Mouse (Mus musculus): ENCODE measurements around the gene Ccna2.

Gene Ccna2

GRCm38 (mm10) chr3:36533201-36533672, 38.7 kb downstream of the Ccna2 start:
- no peak for DNase-seq (ENCODE audit: low spot score)

- DNase-seq (ENCODE audit: low spot score): no peak
These were observed 39.2 kb downstream of the Ccna2 start for GRCm38 (mm10) chr3:36532738-36533137.

DNA sequence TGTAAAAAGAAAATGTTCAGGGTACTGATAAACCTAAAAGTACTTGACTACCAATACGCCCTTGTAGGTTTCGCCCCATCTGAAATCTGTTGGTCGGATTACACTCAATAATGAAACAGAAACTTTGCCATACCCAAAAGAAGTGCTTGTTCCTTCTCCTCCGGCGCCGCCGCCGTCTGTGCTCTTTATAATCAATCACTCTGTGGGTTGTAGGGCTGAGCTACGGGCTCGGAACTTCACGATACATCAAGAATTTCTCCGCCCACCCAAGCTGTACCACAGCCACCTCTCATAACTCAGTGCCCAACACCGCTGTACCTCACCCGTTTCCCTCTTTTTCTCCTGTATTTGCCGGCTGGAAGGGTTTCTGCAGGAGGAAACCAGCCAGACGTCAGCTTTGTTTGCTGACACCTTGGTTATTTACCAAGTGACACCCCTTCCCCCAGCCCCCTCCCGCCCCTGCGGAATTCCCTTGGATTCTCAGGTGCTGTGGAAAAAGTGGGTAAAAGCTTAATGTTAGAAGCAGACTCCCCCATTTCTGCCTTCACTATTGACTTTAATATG, 39.9 kb downstream of the Ccna2 start:
- DNase-seq (ENCODE audit: low spot score): no peak

DNA sequence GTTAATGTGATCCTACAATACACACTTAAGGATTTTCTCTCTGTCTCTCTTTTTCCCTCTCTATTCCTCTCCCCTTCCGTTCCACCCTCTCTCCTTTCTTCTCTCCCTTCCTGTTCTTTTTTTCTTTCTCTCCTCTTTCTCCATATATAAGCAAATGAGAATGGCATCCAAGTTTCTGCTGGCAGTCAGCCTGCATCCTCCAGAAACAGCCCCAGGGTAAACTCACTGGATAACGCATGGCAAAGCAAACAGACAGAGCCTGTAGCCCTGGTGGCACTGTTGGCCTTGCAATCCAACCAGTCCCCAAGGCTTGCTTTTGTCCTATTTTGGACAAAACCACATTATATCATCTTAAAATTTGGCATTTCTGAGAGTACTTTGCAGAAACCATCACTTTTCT, 40.7 kb downstream of the Ccna2 start:
- DNase-seq (ENCODE audit: low spot score): no peak

DNA sequence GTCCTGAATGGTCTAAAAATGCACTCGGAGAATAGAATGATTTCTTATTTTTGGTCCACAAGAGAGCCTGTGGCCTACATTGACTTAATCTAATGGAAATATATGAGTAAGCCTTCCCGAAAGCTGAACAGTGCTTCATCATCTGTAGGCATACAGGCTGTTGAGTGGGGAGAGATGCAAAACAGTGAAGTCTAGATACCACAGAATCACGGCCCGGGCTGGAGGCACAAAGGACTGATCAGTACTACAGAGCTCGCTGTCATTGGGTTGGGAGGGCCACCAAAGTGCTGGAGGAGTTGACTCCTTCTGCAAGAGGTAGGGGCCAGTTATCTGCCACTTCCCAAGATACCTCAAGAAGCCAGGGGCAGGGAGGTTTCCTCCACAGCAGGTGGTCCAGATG, 41.2 kb downstream of the Ccna2 start:
- DNase-seq (ENCODE audit: low spot score): no peak

DNA sequence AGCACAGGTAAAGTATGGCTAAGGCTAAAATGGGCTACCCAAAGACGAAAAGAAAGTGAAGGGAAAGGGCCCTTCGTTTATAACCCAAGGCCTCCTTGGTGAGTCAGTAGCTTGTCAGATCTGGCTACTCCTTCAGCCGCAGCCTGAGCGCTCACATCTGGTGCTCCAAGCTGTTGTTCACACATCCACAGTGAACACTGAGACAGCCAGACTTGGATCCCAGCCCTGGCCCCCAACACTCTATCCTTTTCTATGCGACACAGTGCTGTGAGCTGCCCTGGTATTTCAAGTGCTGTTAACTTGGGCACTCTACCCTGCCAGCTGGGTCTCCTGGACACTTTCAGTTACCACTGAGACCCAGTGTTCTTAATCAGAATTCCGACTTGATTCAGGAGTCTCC, 41.6 kb downstream of the Ccna2 start:
- no peak for DNase-seq (ENCODE audit: low spot score)

- no peak for DNase-seq (ENCODE audit: low spot score)
These were observed 47.5 kb downstream of the Ccna2 start for GRCm38 (mm10) chr3:36524466-36524865.

- DNase-seq (ENCODE audit: low spot score): no peak
These were observed 49.8 kb downstream of the Ccna2 start for GRCm38 (mm10) chr3:36522137-36522536.

GRCm38 (mm10) chr3:36521073-36522060, 50.6 kb downstream of the Ccna2 start, which contains the start of gene Gm11549:
Gene Gm11549 (minus strand): TSS chr3:36521813.
- DNase-seq (ENCODE audit: low spot score): no peak

- DNase-seq (ENCODE audit: low spot score): no peak
These were observed 55.8 kb downstream of the Ccna2 start for GRCm38 (mm10) chr3:36516196-36516595.

Data from spleen, adult 12 weeks (tissue).